Mouse (Mus musculus) monocyte, adult 5-6 weeks (primary cell): ENCODE results near the gene Sgca. TPM values are rescaled to one million over a fixed set of nuclear protein-coding genes. Genes with fewer than 3 reads are reported as not detected.
"Not testable (repeated sequence)": the region's sequence is repeated elsewhere in the genome, so short reads cannot be mapped to it uniquely, and the experiment has no call there.

ENCODE experiments used
- ATAC-seq: fragments of 153-309, 156-312 bp; replicated peaks from 2 replicates; pipeline ENCODE4 v1.8.0; 2017; ENCODE audit warnings: mild to moderate bottlenecking; ENCODE audit not compliant: low TSS enrichment, insufficient number of reproducible peaks, severe bottlenecking, poor library complexity, low FRiP score
- total RNA-seq: library from RNA; stranded (forward); fragments of 200-1000, 200-491, 200-594 nt; gene quantifications from 3 replicates; pipeline ENCODE4 v1.2.3, GENCODE M21; 2017

Sgca gene
- total RNA-seq, 1 experiment from 2014 or later, result not detected

GRCm38 (mm10) chr11:94990102-94990748 is 14.1 kb upstream of the Sgca start:
- no peak for ATAC-seq

- ATAC-seq, result peak; percentile 72
These were observed 13.5 kb upstream of the Sgca start for GRCm38 (mm10) chr11:94989562-94990017.

- ATAC-seq, result no peak
These were observed 12.8 kb upstream of the Sgca start for GRCm38 (mm10) chr11:94988780-94989561.

- ATAC-seq, result no peak
These were observed 11.7 kb upstream of the Sgca start for GRCm38 (mm10) chr11:94987851-94988250.

- ATAC-seq, result no peak
These were observed 11.2 kb upstream of the Sgca start for GRCm38 (mm10) chr11:94987341-94987740.

- ATAC-seq, result no peak
These were observed 10.3 kb upstream of the Sgca start for GRCm38 (mm10) chr11:94986435-94986834.

- ATAC-seq, result no peak
These were observed 9.7 kb upstream of the Sgca start for GRCm38 (mm10) chr11:94985822-94986221.

- no peak for ATAC-seq
These were observed 9.0 kb upstream of the Sgca start for GRCm38 (mm10) chr11:94985140-94985539.

GRCm38 (mm10) chr11:94979462-94980179 is 3.5 kb upstream of the Sgca start:
- ATAC-seq, result no peak

- ATAC-seq, result peak; percentile 98
These were observed 2.8 kb upstream of the Sgca start for GRCm38 (mm10) chr11:94978947-94979346.

- ATAC-seq, result no peak
These were observed 2.2 kb upstream of the Sgca start for GRCm38 (mm10) chr11:94978178-94978915.

GRCm38 (mm10) chr11:94974951-94975350 is 1.2 kb downstream of the Sgca start:
- no peak for ATAC-seq

GRCm38 (mm10) chr11:94973313-94973712 is 2.8 kb downstream of the Sgca start:
- no peak for ATAC-seq

- ATAC-seq, result no peak
These were observed 3.2 kb downstream of the Sgca start for GRCm38 (mm10) chr11:94972887-94973286.

GRCm38 (mm10) chr11:94971895-94972615 is 4.1 kb downstream of the Sgca start:
- no peak for ATAC-seq

- no peak for ATAC-seq
These were observed 5.8 kb downstream of the Sgca start for GRCm38 (mm10) chr11:94970210-94970943.

GRCm38 (mm10) chr11:94969709-94970108 is 6.4 kb downstream of the Sgca start:
- ATAC-seq, result not testable (repeated sequence)

- ATAC-seq, result no peak
These were observed 7.9 kb downstream of the Sgca start for GRCm38 (mm10) chr11:94968187-94968586.
